In genomic region chr16:22856773-22857172, GRCm38 (mm10) we compare ENCODE assay signal across 7 mouse cellular contexts. TPM values are rescaled to one million over a fixed set of nuclear protein-coding genes. Genes with fewer than 3 reads are reported as not detected.
DNase-seq lines count a peak whose midpoint lies in the region; ATAC-seq and TF ChIP-seq lines count a peak whose summit lies in the region.

No protein-coding gene starts in this region.

- DNase-seq in thymus, adult 2 months, result peak; percentile 2
- no peak for DNase-seq in thymus, adult 18-20 months
- no peak for DNase-seq in gastrocnemius, postnatal 14 days
- DNase-seq in adrenal gland, postnatal 25 days, result no peak

- peak overlapping the region; percentile 55 for H3K4me2 ChIP-seq in limb, embryonic 15.5 days
- H3K4me2 ChIP-seq in stomach, embryonic 14.5 days (replicated peaks; ENCODE audit: low read depth, low read length), result peak overlapping the region; percentile 88

- 14% methylated on average over 9 of the region's 9 CpGs for WGBS in thymus, adult 2 months
- WGBS in limb, embryonic 15.5 days, result 12% methylated on average over 9 of the region's 9 CpGs
- 10% methylated on average over 9 of the region's 9 CpGs for WGBS in stomach, embryonic 14.5 days

- no peak for ATAC-seq in limb, embryonic 15.5 days (ENCODE audit: insufficient number of reproducible peaks, low FRiP score, low TSS enrichment, low read depth)
- ATAC-seq in stomach, embryonic 14.5 days (ENCODE audit: insufficient number of reproducible peaks, insufficient read depth, low FRiP score, low read depth), result no peak

- no peak for TF ChIP-seq CTCF in thymus, adult 2 months (IDR thresholded peaks at IDR 0.05; ENCODE audit: borderline replicate concordance, control insufficient read depth, extremely low read depth, insufficient read depth, low read length, poor library complexity)

- H3K36me3 ChIP-seq in thymus, adult 2 months (ENCODE audit: control insufficient read depth, insufficient read depth, low read length), result no peaks in the 10 kb centered on the region
- peaks cover 62% of the 10 kb centered on the region for H3K36me3 ChIP-seq in erythroblast, embryonic 14.5 days (ENCODE audit: control insufficient read depth)
- H3K36me3 ChIP-seq in limb, embryonic 15.5 days, result no peaks in the 10 kb centered on the region
- 0 out of 2 replicates have a peak, but pooled peaks cover 7% of the 10 kb centered on the region for H3K36me3 ChIP-seq in stomach, embryonic 14.5 days (ENCODE audit: control insufficient read depth, insufficient read depth, low read length)

- H3K9me3 ChIP-seq in erythroblast, embryonic 14.5 days (ENCODE audit: control insufficient read depth, low read length), result no peaks in the 10 kb centered on the region
- no peaks in the 10 kb centered on the region for H3K9me3 ChIP-seq in limb, embryonic 15.5 days
- no peaks in the 10 kb centered on the region for H3K9me3 ChIP-seq in stomach, embryonic 14.5 days (ENCODE audit: control insufficient read depth, low read depth, low read length)

- no peak for TF ChIP-seq POLR2A in thymus, adult 2 months (IDR thresholded peaks at IDR 0.05; ENCODE audit: control insufficient read depth, extremely low read depth, insufficient read depth, low read length, poor library complexity)

- peak overlapping the region; percentile 27; the same call in 1 of the 2 replicates for H3K4me3 ChIP-seq in thymus, adult 2 months (ENCODE audit: control insufficient read depth, insufficient read depth, low read length)
- H3K4me3 ChIP-seq in erythroblast, embryonic 14.5 days (replicated peaks), result peak overlapping the region; percentile 90
- peak overlapping the region; percentile 97 for H3K4me3 ChIP-seq in limb, embryonic 15.5 days
- peak overlapping the region; percentile 94 for H3K4me3 ChIP-seq in stomach, embryonic 14.5 days (ENCODE audit: low read depth, low read length)

- peak overlapping the region; percentile 39 for H3K9ac ChIP-seq in limb, embryonic 15.5 days
- peak overlapping the region; percentile 41 for H3K9ac ChIP-seq in stomach, embryonic 14.5 days (replicated peaks; ENCODE audit: low read depth, low read length)

- no peaks in the 10 kb centered on the region for H3K27me3 ChIP-seq in thymus, adult 2 months (ENCODE audit: control insufficient read depth, insufficient read depth, low read length)
- no peaks in the 10 kb centered on the region for H3K27me3 ChIP-seq in erythroblast, embryonic 14.5 days (ENCODE audit: control insufficient read depth)
- no peaks in the 10 kb centered on the region for H3K27me3 ChIP-seq in limb, embryonic 15.5 days
- no peaks in the 10 kb centered on the region for H3K27me3 ChIP-seq in stomach, embryonic 14.5 days (ENCODE audit: control insufficient read depth, insufficient read depth, low read length)

- intact Hi-C loops in gastrocnemius, postnatal 14 days (cut with DNase I; ENCODE audit: low total_unique reads), result no loop called here

- H3K27ac ChIP-seq in thymus, adult 2 months (ENCODE audit: control insufficient read depth, insufficient read depth, low read length), result no peak overlapping the region
- H3K27ac ChIP-seq in limb, embryonic 15.5 days, result peak overlapping the region; percentile 83
- peak overlapping the region; percentile 44; the same call in 1 of the 2 replicates for H3K27ac ChIP-seq in stomach, embryonic 14.5 days (ENCODE audit: low read length)

- H3K4me1 ChIP-seq in thymus, adult 2 months (replicated peaks; ENCODE audit: control insufficient read depth, insufficient read depth, low read length), result peaks cover 8% of the 10 kb centered on the region
- H3K4me1 ChIP-seq in erythroblast, embryonic 14.5 days (ENCODE audit: control insufficient read depth), result peaks cover 71% of the 10 kb centered on the region
- H3K4me1 ChIP-seq in limb, embryonic 15.5 days, result peaks cover 12% of the 10 kb centered on the region
- H3K4me1 ChIP-seq in stomach, embryonic 14.5 days (ENCODE audit: control insufficient read depth, insufficient read depth, low read length), result peaks cover 8% of the 10 kb centered on the region; the same call in 1 of the 2 replicates

RNA-seq across cellular contexts. Expression of gene Tbccd1, which starts 0.7 kb away (rescaled TPM):
- polyA plus RNA-seq in thymus, adult 2 months (2012; rRNA removed), result 14.5 and 14.7 TPM in 2 replicates
- polyA plus RNA-seq in erythroblast, embryonic 14.5 days (2012), result 1.2 TPM in 2 replicates
- 24.7 and 25.0 TPM in 2 replicates for polyA plus RNA-seq in limb, embryonic 15.5 days (2015; fragmentation: Nextera tagmentation; extraction: Ambion mirVana)
- polyA plus RNA-seq in stomach, embryonic 14.5 days (2014; fragmentation: Nextera tagmentation; extraction: Ambion mirVana), result 32.2 and 34.4 TPM in 2 replicates
- total RNA-seq in gastrocnemius, postnatal 14 days (2021), result 1 to 10 TPM; 5.0 to 6.2 TPM
- total RNA-seq in adrenal gland, postnatal 25 days (2021), result 16.4 and 23.6 TPM in 2 replicates

RNA-seq across cellular contexts. Expression of gene Dnajb11, which starts 0.9 kb away (rescaled TPM):
- polyA plus RNA-seq in thymus, adult 2 months (2012; rRNA removed), result 16.0 and 18.5 TPM in 2 replicates
- polyA plus RNA-seq in erythroblast, embryonic 14.5 days (2012), result 3.2 and 5.1 TPM in 2 replicates
- 116 and 119 TPM in 2 replicates for polyA plus RNA-seq in limb, embryonic 15.5 days (2015; fragmentation: Nextera tagmentation; extraction: Ambion mirVana)
- polyA plus RNA-seq in stomach, embryonic 14.5 days (2014; fragmentation: Nextera tagmentation; extraction: Ambion mirVana), result 75.1 and 87.3 TPM in 2 replicates
- 10 to 100 TPM; 36.0 to 41.9 TPM for total RNA-seq in gastrocnemius, postnatal 14 days (2021)
- 71.4 and 71.9 TPM in 2 replicates for total RNA-seq in adrenal gland, postnatal 25 days (2021)

RNA-seq across cellular contexts. Expression of gene Ahsg, which starts 34.3 kb away (rescaled TPM):
- 1.8 and 30.1 TPM in 2 replicates for polyA plus RNA-seq in thymus, adult 2 months (2012; rRNA removed)
- polyA plus RNA-seq in erythroblast, embryonic 14.5 days (2012), result 0.93 and 1.4 TPM in 2 replicates
- polyA plus RNA-seq in limb, embryonic 15.5 days (2015; fragmentation: Nextera tagmentation; extraction: Ambion mirVana), result 1.4 and 5.6 TPM in 2 replicates
- polyA plus RNA-seq in stomach, embryonic 14.5 days (2014; fragmentation: Nextera tagmentation; extraction: Ambion mirVana), result 0.21 and 1.3 TPM in 2 replicates
- under 1 TPM; 0.23 to 0.58 TPM for total RNA-seq in gastrocnemius, postnatal 14 days (2021)
- total RNA-seq in adrenal gland, postnatal 25 days (2021), result 1.6 and 132 TPM in 2 replicates

RNA-seq across cellular contexts. Expression of gene Crygs, which starts 45.4 kb away (rescaled TPM):
- polyA plus RNA-seq in thymus, adult 2 months (2012; rRNA removed), result 0.20 TPM in 1 of 2 replicates, not detected in the other
- not detected in 2 replicates for polyA plus RNA-seq in erythroblast, embryonic 14.5 days (2012)
- not detected in 2 replicates for polyA plus RNA-seq in limb, embryonic 15.5 days (2015; fragmentation: Nextera tagmentation; extraction: Ambion mirVana)
- not detected in 2 replicates for polyA plus RNA-seq in stomach, embryonic 14.5 days (2014; fragmentation: Nextera tagmentation; extraction: Ambion mirVana)
- total RNA-seq in gastrocnemius, postnatal 14 days (2021), result not detected
- not detected in 2 replicates for total RNA-seq in adrenal gland, postnatal 25 days (2021)

Comparison
In these comparisons a context has a peak if more than half of its experiments do, and no peak if none do; other contexts are left out.
1. H3K4me3 ChIP-seq: peak in every context shown above with its lines; median percentile 97 in limb, embryonic 15.5 days; 94 in stomach, embryonic 14.5 days; 90 in erythroblast, embryonic 14.5 days; 27 in thymus, adult 2 months.